Mouse (Mus musculus) ES-CJ7 (cell line): ENCODE results near the gene Gm10799.
"Not testable (repeated sequence)": the region's sequence is repeated elsewhere in the genome, so short reads cannot be mapped to it uniquely, and the experiment has no call there.

Experiments
- DNase-seq: peaks from one replicate; pipeline ENCODE4 v3.0.0; 2011; ENCODE audit warnings: low read depth, low spot score

Gm10799 gene

GRCm38 (mm10) chr2:104068450-104068849, at the start of gene Gm10799:
Gene Gm10799, minus strand, starts transcription at chr2:104068550.
- not testable (repeated sequence) for DNase-seq

DNA sequence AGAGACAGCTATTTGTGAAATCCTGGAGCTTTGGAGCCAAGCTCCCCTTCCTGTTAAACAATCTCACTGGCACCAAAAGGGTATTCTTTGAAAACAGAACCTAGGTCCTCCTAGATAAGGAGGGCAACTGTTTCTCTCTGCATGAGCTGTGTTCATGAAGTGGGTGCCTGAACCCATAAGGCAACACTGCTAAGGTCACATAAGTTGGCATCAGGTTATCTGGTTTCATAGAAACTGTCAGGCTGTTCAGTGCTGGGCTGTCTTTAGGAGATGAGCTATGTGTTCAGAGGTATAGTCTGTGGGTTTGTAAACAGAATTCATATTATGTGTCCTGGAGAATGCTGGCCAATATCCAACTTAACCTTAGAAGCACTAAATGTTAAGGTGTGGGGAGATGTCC, 48.8 kb upstream of the Gm10799 start:
- DNase-seq, result not testable (repeated sequence)

DNA sequence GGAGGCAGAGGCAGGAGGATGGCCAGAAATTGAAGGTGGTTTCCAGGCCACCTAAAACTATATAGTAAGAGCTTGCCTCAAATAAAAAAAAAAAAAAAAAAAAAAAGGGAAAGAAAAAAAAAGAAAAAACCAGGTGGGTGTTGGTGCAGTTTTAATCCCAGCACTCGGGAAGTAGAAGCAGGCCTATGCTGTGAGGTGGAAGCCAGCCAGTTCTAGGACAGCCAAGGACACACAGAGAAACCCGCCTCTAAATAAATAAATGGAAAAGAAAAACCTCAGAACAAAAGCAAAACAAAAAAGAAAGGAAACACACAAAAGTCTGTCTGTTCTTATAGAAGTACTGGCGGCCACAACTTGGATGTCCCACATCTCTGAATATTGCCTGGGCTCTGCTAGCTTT, 46.5 kb upstream of the Gm10799 start:
- DNase-seq, result no peak

DNA sequence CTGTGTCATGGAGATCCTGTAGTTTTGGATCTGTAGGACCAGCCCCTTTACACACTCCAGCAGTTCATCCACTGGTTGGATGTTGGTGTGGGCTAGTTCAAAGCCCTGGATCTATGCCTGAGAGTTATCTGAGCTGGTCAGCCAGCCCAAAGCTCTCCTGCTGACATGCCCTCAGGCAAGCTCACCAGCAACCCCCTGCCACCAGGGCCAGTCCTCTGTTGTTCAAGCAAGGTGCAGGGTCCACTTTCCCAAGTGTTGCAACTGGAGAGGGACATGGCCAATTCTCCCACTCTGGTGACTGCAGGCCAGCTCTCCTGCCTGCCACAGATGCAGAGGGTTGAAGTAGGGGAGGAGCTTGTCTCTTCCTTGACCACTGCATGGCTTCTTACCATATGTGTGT, 45.2 kb upstream of the Gm10799 start:
- DNase-seq, result not testable (repeated sequence)

DNA sequence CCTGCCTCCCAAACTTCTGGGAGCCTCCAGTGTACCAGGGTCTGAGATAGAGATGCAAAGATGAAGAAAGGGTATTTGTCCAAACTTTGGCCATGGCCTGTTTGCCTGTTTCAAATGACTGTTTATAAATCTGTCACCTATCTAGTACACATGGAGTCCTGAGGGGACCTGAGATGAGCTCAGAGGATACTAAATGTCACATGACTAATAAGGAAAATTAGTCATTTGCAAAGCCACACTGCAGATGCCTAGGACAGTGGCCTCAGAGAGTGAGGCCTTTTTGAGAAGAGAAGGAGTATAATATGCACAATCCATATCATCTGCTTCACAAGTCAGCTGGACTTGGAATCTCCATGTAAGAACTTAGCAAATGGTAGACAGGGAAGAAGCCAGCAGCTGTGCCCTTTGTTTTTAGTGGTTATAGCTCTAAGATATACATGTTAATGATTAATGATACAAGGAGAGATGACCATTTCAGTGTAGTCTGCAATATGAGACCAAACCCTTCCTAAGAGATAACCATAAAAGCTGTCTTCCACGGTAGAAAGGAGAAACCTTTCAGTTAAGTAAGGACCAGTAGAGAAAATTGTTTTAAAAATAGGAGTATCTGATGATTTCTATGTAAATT, 42.9 kb upstream of the Gm10799 start:
- not testable (repeated sequence) for DNase-seq

GRCm38 (mm10) chr2:104110031-104110430, 41.7 kb upstream of the Gm10799 start:
- DNase-seq, result no peak

DNA sequence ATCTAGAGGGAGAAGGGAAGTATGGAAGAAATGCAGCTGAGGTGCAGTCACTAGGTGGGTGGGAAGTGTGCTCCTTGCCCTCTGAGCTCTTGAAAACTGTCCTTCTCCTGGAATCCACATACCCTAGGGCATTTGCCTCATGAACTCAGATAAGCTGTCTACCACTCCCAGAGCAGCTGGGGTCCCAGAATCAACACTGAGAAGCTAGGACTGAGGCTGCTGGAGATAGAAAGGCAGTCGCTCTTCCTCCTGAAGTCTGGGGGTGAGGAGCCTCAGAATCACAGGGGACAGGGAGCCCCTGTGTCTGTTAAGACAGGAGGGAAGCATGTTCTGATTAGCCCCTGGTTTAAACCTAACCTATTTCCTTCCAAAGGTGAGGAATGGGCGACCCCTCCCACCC, 41.2 kb upstream of the Gm10799 start:
- peak; percentile 37 for DNase-seq

DNA sequence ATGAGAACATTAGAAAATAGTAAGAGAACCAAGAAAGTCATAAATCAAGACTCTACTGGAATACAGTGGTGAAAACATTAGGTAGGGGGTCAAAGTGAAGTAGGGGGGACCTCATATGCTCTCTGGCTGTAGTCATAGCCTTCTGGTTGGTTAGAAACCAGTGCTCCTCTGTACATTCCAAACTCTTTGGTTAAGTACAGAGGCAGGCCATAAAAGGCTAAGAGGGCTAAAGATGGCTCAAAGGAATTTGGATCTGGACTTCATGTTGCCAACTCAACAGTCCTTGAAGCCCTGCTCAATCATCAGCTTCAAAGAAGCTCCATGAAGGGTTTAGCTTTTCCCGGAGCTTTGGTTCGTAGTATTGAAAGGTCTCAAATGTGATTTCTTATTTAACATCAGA, 40.7 kb upstream of the Gm10799 start:
- not testable (repeated sequence) for DNase-seq

- no peak for DNase-seq
Measured at GRCm38 (mm10) chr2:104104800-104105199, 36.5 kb upstream of the Gm10799 start.

DNA sequence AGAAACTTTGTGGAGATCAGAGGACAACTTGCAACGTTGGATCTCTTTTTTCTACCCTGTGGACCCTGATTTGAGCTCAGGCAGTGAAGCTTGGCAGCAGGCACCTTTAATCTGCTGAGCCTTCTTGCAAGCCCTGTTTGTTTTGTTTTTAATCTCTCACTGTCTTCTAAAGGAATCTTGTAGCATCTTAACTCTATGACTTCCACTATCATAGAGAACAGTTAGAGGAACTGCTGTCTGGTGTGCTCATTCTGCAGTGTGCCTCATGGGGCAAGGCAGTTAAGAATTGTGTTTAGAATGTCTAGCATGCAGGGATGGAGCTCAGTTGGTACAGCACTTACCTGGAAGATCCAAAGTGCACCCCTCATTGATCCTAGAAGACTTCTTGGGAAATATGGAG, 31.6 kb upstream of the Gm10799 start:
- no peak for DNase-seq

DNA sequence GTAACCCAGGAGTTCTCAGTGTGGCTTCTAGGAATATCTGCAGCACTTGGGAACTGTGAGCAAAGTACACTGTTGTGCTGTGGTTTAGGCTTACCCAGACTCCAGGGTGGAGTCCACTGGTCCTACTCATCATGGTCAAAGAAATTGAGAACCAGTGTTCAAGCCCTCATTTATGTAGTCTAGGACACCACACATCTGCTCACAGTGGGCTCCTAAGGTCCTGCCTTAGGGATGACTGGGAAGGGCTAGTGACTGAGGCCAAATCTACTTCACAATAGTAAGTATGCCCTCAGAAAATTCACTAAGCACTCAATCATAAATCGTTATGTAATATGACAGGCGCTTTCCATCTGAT, 30.9 kb upstream of the Gm10799 start:
- no peak for DNase-seq

DNA sequence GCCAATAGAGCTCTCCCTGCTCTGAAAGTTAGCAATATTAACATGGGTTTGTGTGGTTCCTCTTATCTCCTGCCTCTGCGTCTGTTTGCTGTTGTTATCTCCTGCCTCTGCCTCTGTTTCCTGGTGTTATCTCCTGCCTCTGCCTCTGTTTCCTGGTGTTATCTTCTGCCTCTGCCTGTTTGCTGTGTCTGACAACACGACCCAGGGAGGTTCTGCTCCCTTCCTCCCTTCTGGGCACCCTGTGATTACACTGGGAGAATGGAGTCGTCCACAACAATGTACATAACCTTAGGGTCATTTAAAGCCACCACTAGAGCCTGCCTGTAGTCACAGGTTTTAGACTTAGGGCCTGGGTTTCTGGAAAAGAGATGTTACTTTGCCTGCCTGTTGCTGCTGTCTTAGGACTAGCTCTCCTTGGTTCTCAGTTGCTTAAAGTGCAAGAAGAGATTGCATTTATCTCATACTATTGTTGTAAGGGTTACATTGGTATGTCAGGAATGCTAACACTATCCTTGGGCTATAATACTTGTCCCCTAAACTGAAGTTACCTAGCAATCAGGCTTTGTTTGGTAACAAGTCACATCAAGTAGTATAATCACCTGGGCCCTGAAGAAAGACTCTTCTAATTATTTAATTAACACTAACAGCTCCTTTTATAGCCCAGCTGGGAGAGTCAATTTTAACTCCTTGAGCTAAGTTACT, 30.3 kb upstream of the Gm10799 start:
- peak; percentile 61 for DNase-seq

GRCm38 (mm10) chr2:104097396-104097795, 29.0 kb upstream of the Gm10799 start:
- not testable (repeated sequence) for DNase-seq

GRCm38 (mm10) chr2:104096796-104097195, 28.4 kb upstream of the Gm10799 start:
- DNase-seq, result peak; percentile 38

DNA sequence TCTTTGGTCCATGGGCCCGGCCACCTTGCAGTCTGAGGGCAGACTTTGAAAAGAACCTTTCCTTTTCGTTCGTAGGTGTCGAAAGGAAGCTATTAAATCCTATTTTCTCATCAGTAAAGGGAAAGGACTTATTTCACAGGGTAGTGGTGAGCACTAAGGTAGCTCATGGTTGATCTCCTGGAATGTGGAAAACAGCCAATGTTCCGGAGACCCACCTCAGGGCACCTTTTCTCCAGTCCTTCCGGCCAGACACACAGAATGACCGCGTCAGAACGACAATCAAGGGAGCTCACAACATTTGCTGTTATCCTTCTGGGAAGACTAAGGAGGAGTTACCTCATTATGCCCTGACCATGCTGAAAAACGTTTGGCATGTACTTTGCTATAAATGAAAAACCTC, 27.9 kb upstream of the Gm10799 start:
- DNase-seq, result no peak

DNA sequence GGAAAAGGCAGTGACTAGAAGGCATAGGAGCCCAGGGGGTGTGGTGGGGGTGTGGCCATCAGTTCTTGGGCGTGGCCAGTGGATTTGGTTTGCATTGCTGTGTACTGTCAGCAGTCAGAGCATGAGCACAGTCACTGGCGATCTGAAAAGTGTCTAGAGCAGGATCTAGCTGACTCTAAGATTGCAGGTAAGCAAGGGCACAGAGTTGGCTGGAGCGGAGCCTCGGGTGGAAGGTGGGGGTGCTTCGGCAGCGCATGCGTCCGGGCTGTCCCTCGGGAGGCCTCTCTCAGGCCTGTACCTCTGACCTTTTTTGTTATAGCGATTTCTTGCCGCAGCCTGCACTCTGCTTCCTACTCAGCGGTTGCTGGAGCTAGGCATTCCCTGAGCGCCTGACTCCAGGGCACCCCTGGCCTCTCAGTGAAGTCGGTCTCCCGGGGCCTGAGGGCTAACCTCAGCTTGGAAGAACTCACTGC, 27.4 kb upstream of the Gm10799 start, which contains the start of gene Cd59a:
Gene Cd59a, plus strand, starts transcription at position 61 of the 473 bp plus-strand sequence.
- DNase-seq, result peak; percentile 89

DNA sequence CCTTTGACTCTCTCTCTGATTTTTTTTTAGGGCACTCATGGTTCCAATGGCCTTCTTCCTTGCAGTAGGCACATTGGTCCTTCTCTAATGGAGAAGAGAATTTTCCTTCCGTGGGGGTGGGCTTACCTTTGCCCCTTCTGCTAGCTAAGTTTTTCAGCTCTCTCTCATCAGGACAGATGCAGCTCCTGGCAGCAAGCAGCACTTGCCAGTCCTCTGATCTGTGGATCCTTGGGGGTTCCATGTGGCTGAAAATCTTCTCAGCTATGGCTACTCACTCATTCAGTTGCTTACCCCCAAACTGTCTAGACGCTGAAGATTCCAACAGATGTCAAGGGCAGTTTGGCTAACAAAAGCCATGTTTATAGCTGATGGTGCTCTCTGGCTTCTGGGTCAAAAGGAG, 25.0 kb upstream of the Gm10799 start:
- DNase-seq, result no peak

DNA sequence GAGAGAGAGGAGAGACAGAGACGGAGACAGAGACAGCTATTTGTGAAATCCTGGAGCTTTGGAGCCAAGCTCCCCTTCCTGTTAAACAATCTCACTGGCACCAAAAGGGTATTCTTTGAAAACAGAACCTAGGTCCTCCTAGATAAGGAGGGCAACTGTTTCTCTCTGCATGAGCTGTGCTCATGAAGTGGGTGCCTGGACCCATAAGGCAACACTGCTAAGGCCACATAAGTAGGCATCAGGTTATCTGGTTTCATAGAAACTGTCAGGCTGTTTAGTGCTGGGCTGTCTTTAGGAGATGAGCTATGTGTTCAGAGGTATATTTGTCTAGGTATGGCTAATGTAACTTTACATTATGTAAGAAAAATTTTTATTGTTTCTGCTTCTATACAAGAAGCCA, 19.2 kb upstream of the Gm10799 start:
- DNase-seq, result not testable (repeated sequence)

- not testable (repeated sequence) for DNase-seq
Measured at GRCm38 (mm10) chr2:104084027-104084426, 15.7 kb upstream of the Gm10799 start.

GRCm38 (mm10) chr2:104082474-104082873, 14.1 kb upstream of the Gm10799 start:
- DNase-seq, result no peak

- not testable (repeated sequence) for DNase-seq
Measured at GRCm38 (mm10) chr2:104081436-104082050, 13.2 kb upstream of the Gm10799 start.

DNA sequence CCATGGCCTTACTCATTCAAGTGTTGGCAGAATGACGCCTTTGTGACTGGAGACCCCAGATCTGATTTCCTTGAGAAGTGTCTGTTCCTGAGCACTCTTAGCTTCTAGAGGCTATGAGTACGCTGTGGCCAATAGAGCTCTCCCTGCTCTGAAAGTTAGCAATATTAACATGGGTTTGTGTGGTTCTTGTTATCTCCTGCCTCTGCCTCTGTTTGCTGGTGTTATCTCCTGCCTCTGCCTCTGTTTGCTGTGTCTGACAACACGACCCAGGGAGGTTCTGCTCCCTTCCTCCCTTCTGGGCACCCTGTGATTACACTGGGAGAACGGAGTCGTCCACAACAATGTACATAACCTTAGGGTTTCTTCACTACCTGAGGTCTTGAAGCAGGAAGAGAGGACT, 9.9 kb upstream of the Gm10799 start:
- DNase-seq, result not testable (repeated sequence)

DNA sequence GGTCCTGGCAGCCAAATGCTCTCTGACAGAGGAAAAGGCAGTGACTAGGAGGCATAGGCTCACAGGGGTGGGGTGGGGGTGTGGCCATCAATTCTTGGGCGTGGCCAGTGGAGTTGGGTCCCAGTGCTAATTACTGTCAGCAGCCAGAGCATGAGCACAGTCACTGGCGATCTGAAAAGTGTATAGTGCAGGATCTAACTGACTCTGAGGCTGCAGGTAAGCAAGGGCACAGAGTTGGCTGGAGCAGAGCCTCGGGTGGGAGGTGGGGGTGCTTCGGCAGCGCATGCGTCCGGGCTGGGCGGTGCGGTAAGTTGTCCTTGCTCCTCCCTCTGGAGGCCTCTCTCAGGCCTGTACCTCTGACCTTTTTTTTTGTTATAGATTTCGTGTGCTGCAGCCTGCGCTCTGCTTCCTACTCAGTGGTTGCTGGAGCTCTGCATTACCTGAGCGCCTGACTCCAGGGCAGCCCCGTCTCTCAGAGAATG, 1.4 kb upstream of the Gm10799 start, which contains the start of gene Cd59b:
Gene Cd59b, plus strand, starts transcription at position 146 of the 482 bp plus-strand sequence.
- DNase-seq, result peak; percentile 82
